In genomic region chr5:123684221-123685144, GRCm38 (mm10) we compare ENCODE assay signal across 8 mouse cellular contexts. TPM values are rescaled to one million over a fixed set of nuclear protein-coding genes. Genes with fewer than 3 reads are reported as not detected.
DNase-seq lines count a peak whose midpoint lies in the region; ATAC-seq and TF ChIP-seq lines count a peak whose summit lies in the region.

Gene Clip1, minus strand, starts transcription at chr5:123684618.

- H3K27me3 ChIP-seq in embryonic facial prominence, embryonic 13.5 days: no peaks in the 10 kb centered on the region
- no peaks in the 10 kb centered on the region for H3K27me3 ChIP-seq in intestine, postnatal 0 days (replicated peaks; ENCODE audit: control insufficient read depth, insufficient read depth, low read length)
- H3K27me3 ChIP-seq in limb, embryonic 11.5 days (ENCODE audit: control insufficient read depth, insufficient read depth, low read length): no peaks in the 10 kb centered on the region
- H3K27me3 ChIP-seq in midbrain, embryonic 11.5 days (ENCODE audit: control insufficient read depth, insufficient read depth, low read length): no peaks in the 10 kb centered on the region

- under 1% methylated on average over 61 of the region's 64 CpGs for WGBS in embryonic facial prominence, embryonic 13.5 days
- 2% methylated on average over 47 of the region's 64 CpGs for WGBS in intestine, postnatal 0 days
- under 1% methylated on average over 58 of the region's 64 CpGs for WGBS in limb, embryonic 11.5 days
- under 1% methylated on average over 38 of the region's 64 CpGs for WGBS in midbrain, embryonic 11.5 days

- no peaks in the 10 kb centered on the region for H3K9me3 ChIP-seq in embryonic facial prominence, embryonic 13.5 days
- no peaks in the 10 kb centered on the region for H3K9me3 ChIP-seq in intestine, postnatal 0 days (ENCODE audit: control insufficient read depth)
- no peaks in the 10 kb centered on the region for H3K9me3 ChIP-seq in limb, embryonic 11.5 days (ENCODE audit: control insufficient read depth, low read length)
- H3K9me3 ChIP-seq in midbrain, embryonic 11.5 days (ENCODE audit: control insufficient read depth, low read length): no peaks in the 10 kb centered on the region

- H3K4me2 ChIP-seq in embryonic facial prominence, embryonic 13.5 days: peak within 1 kb of the TSS; percentile 84
- peak within 1 kb of the TSS; percentile 96 for H3K4me2 ChIP-seq in intestine, postnatal 0 days (replicated peaks; ENCODE audit: low read depth)
- H3K4me2 ChIP-seq in limb, embryonic 11.5 days (ENCODE audit: low read depth, severe bottlenecking): peak within 1 kb of the TSS; percentile 71
- peak within 1 kb of the TSS; percentile 66 for H3K4me2 ChIP-seq in midbrain, embryonic 11.5 days

- peak within 1 kb of the TSS; percentile 93 for H3K4me3 ChIP-seq in embryonic facial prominence, embryonic 13.5 days
- peak within 1 kb of the TSS; percentile 84 for H3K4me3 ChIP-seq in intestine, postnatal 0 days (ENCODE audit: low read depth, low read length)
- peak within 1 kb of the TSS; percentile 92 for H3K4me3 ChIP-seq in limb, embryonic 11.5 days (ENCODE audit: low read depth, low read length)
- H3K4me3 ChIP-seq in midbrain, embryonic 11.5 days (ENCODE audit: low read depth, low read length): peak within 1 kb of the TSS; percentile 96

- DNase-seq in 3T3-L1 (ENCODE audit: low read depth, low spot score): peak; percentile 53
- peak; percentile 37 to 41 for DNase-seq in adrenal gland, postnatal 4 days (ENCODE audit: low spot score in 2 of 2)
- DNase-seq in heart, adult 11 months: peak; percentile 98
- DNase-seq in limb, embryonic 11.5 days (ENCODE audit: low spot score): peak; percentile 79
- DNase-seq in midbrain, embryonic 11.5 days (ENCODE audit: low spot score, missing footprints): peak; percentile 94
- DNase-seq in right cerebral cortex, postnatal 4 days: peak; percentile 71

- H3K36me3 ChIP-seq in embryonic facial prominence, embryonic 13.5 days: no peaks in the 10 kb centered on the region
- H3K36me3 ChIP-seq in intestine, postnatal 0 days (ENCODE audit: control insufficient read depth, insufficient read depth): no peaks in the 10 kb centered on the region
- H3K36me3 ChIP-seq in limb, embryonic 11.5 days (ENCODE audit: control insufficient read depth, insufficient read depth, low read length): no peaks in the 10 kb centered on the region
- no peaks in the 10 kb centered on the region for H3K36me3 ChIP-seq in midbrain, embryonic 11.5 days (ENCODE audit: control insufficient read depth, insufficient read depth, low read length)

- H3K4me1 ChIP-seq in embryonic facial prominence, embryonic 13.5 days: peaks cover 23% of the 10 kb centered on the region
- H3K4me1 ChIP-seq in intestine, postnatal 0 days (replicated peaks; ENCODE audit: control insufficient read depth, insufficient read depth, low read length): no peaks in the 10 kb centered on the region; the same call in 1 of the 2 replicates
- peaks cover 12% of the 10 kb centered on the region for H3K4me1 ChIP-seq in limb, embryonic 11.5 days (ENCODE audit: control insufficient read depth, insufficient read depth, low read length)
- H3K4me1 ChIP-seq in midbrain, embryonic 11.5 days (ENCODE audit: control insufficient read depth, insufficient read depth, low read length): peaks cover 13% of the 10 kb centered on the region

- peak within 1 kb of the TSS; percentile 96 for H3K27ac ChIP-seq in embryonic facial prominence, embryonic 13.5 days
- peak within 1 kb of the TSS; percentile 93 for H3K27ac ChIP-seq in intestine, postnatal 0 days (ENCODE audit: low read depth, low read length)
- peak within 1 kb of the TSS; percentile 91 for H3K27ac ChIP-seq in limb, embryonic 11.5 days (replicated peaks; ENCODE audit: low read depth, low read length)
- peak within 1 kb of the TSS; percentile 87 for H3K27ac ChIP-seq in midbrain, embryonic 11.5 days (ENCODE audit: low read depth, low read length)

- no peak for TF ChIP-seq CTCF in intestine, postnatal 0 days (IDR thresholded peaks at IDR 0.05; ENCODE audit: low read depth)

- peak within 1 kb of the TSS; percentile 98 for H3K9ac ChIP-seq in embryonic facial prominence, embryonic 13.5 days
- H3K9ac ChIP-seq in intestine, postnatal 0 days (ENCODE audit: low read depth, low read length): peak within 1 kb of the TSS; percentile 89
- H3K9ac ChIP-seq in limb, embryonic 11.5 days (ENCODE audit: low read length): peak within 1 kb of the TSS; percentile 98
- H3K9ac ChIP-seq in midbrain, embryonic 11.5 days (ENCODE audit: low read length): peak within 1 kb of the TSS; percentile 99

- no peak for ATAC-seq in embryonic facial prominence, embryonic 13.5 days (ENCODE audit: insufficient number of reproducible peaks, insufficient read depth, low FRiP score, low TSS enrichment, low read depth)
- ATAC-seq in intestine, postnatal 0 days: peak; percentile 70
- ATAC-seq in limb, embryonic 11.5 days (ENCODE audit: insufficient number of reproducible peaks, low FRiP score, low TSS enrichment, low read depth): peak; percentile 57; the same call in 1 of the 2 replicates
- ATAC-seq in midbrain, embryonic 11.5 days (ENCODE audit: low FRiP score): peak; percentile 77

RNA-seq across cellular contexts. Expression of gene Clip1, which starts in this region (rescaled TPM):
- total RNA-seq in adrenal gland, postnatal 4 days (2021): 10 to 100 TPM; 61.1 to 69.9 TPM
- 41.8 and 48.6 TPM in 2 replicates for polyA plus RNA-seq in embryonic facial prominence, embryonic 13.5 days (2015; fragmentation: Nextera tagmentation; extraction: Ambion mirVana)
- polyA plus RNA-seq in intestine, postnatal 0 days (2015; fragmentation: Nextera tagmentation; extraction: Ambion mirVana): 15.7 and 17.7 TPM in 2 replicates
- 37.8 and 44.9 TPM in 2 replicates for polyA plus RNA-seq in limb, embryonic 11.5 days (2014; fragmentation: Nextera tagmentation; extraction: Ambion mirVana)
- 42.8 and 46.8 TPM in 2 replicates for polyA plus RNA-seq in midbrain, embryonic 11.5 days (2014; fragmentation: Nextera tagmentation; extraction: Ambion mirVana)

Comparison
In these comparisons a context has a peak if more than half of its experiments do, and no peak if none do; other contexts are left out.
1. DNase-seq: peak in every context shown above with its lines; median percentile 98 in heart, adult 11 months; 94 in midbrain, embryonic 11.5 days; 79 in limb, embryonic 11.5 days; 71 in right cerebral cortex, postnatal 4 days; 53 in 3T3-L1; 39 in adrenal gland, postnatal 4 days.